Mouse (Mus musculus): ENCODE measurements around the gene Kcnc1. TPM values are rescaled to one million over a fixed set of nuclear protein-coding genes. Genes with fewer than 3 reads are reported as not detected.

The Kcnc1 gene
- total RNA-seq (2018; cell fraction: chromatin; rRNA removed) = not detected
- not detected for total RNA-seq (2018; cell fraction: cytosol; rRNA removed)
- total RNA-seq (2018; cell fraction: nucleus; rRNA removed) = not detected
- polyA plus RNA-seq (2018) = not detected in 3 replicates

GRCm38 (mm10) chr7:46396231-46396927 is at the start of gene Kcnc1:
Gene Kcnc1 (plus strand): TSS chr7:46396497.
- Histone ChIP-seq H3K79me2 (ENCODE audit: inconsistent target) (no peaks in the 10 kb centered on the region), H3K36me3 (ENCODE audit: inconsistent target) (no peaks in the 10 kb centered on the region), H3K4me3 (ENCODE audit: inconsistent target) (no peak within 1 kb of the TSS), H3K27ac (no peak within 1 kb of the TSS)
- 2% methylated on average over 68 of the region's 93 CpGs for WGBS (ENCODE audit: missing documents)

GRCm38 (mm10) chr7:46347692-46348091 is 48.6 kb upstream of the Kcnc1 start:
- H3K36me3 ChIP-seq (ENCODE audit: inconsistent target) = no peaks in the 10 kb centered on the region
- no peak overlapping the region for H3K4me3 ChIP-seq (ENCODE audit: inconsistent target)
- WGBS (ENCODE audit: missing documents) = 59% methylated on average over 4 of the region's 4 CpGs
- no peaks in the 10 kb centered on the region for H3K79me2 ChIP-seq (ENCODE audit: inconsistent target)
- no peak overlapping the region for H3K27ac ChIP-seq

- Histone ChIP-seq H3K4me3 (ENCODE audit: inconsistent target) (no peak overlapping the region), H3K27ac (no peak overlapping the region), H3K79me2 (ENCODE audit: inconsistent target) (no peaks in the 10 kb centered on the region), H3K36me3 (ENCODE audit: inconsistent target) (no peaks in the 10 kb centered on the region)
- WGBS (ENCODE audit: missing documents) = 14% methylated on average over 36 of the region's 36 CpGs
Measured at GRCm38 (mm10) chr7:46348813-46349212, 47.5 kb upstream of the Kcnc1 start.

- no peaks in the 10 kb centered on the region for H3K36me3 ChIP-seq (ENCODE audit: inconsistent target)
- 59% methylated on average over 8 of the region's 9 CpGs for WGBS (ENCODE audit: missing documents)
- no peaks in the 10 kb centered on the region for H3K79me2 ChIP-seq (ENCODE audit: inconsistent target)
- H3K27ac ChIP-seq = no peak overlapping the region
- H3K4me3 ChIP-seq (ENCODE audit: inconsistent target) = no peak overlapping the region
Measured at GRCm38 (mm10) chr7:46350119-46350702, 46.1 kb upstream of the Kcnc1 start.

- Histone ChIP-seq H3K27ac (no peak overlapping the region), H3K4me3 (ENCODE audit: inconsistent target) (no peak overlapping the region), H3K79me2 (ENCODE audit: inconsistent target) (no peaks in the 10 kb centered on the region), H3K36me3 (ENCODE audit: inconsistent target) (no peaks in the 10 kb centered on the region)
- WGBS (ENCODE audit: missing documents) = 71% methylated on average over 2 of the region's 2 CpGs
Measured at GRCm38 (mm10) chr7:46352748-46353147, 43.5 kb upstream of the Kcnc1 start.

- H3K36me3 ChIP-seq (ENCODE audit: inconsistent target) = no peaks in the 10 kb centered on the region
- WGBS (ENCODE audit: missing documents) = 64% methylated on average over 8 of the region's 8 CpGs
- no peaks in the 10 kb centered on the region for H3K79me2 ChIP-seq (ENCODE audit: inconsistent target)
- H3K27ac ChIP-seq = no peak overlapping the region
- H3K4me3 ChIP-seq (ENCODE audit: inconsistent target) = no peak overlapping the region
Measured at GRCm38 (mm10) chr7:46353216-46353615, 43.1 kb upstream of the Kcnc1 start.

- no peak overlapping the region for H3K27ac ChIP-seq
- H3K36me3 ChIP-seq (ENCODE audit: inconsistent target) = no peaks in the 10 kb centered on the region
- H3K79me2 ChIP-seq (ENCODE audit: inconsistent target) = no peaks in the 10 kb centered on the region
- H3K4me3 ChIP-seq (ENCODE audit: inconsistent target) = no peak overlapping the region
- 19% methylated on average over 4 of the region's 4 CpGs for WGBS (ENCODE audit: missing documents)
Measured at GRCm38 (mm10) chr7:46353875-46354274, 42.4 kb upstream of the Kcnc1 start.

GRCm38 (mm10) chr7:46361776-46362175 is 34.5 kb upstream of the Kcnc1 start:
- H3K4me3 ChIP-seq (ENCODE audit: inconsistent target) = no peak overlapping the region
- H3K79me2 ChIP-seq (ENCODE audit: inconsistent target) = no peaks in the 10 kb centered on the region
- H3K36me3 ChIP-seq (ENCODE audit: inconsistent target) = no peaks in the 10 kb centered on the region
- no peak overlapping the region for H3K27ac ChIP-seq

- H3K79me2 ChIP-seq (ENCODE audit: inconsistent target) = no peaks in the 10 kb centered on the region
- WGBS (ENCODE audit: missing documents) = 82% methylated on average over 5 of the region's 5 CpGs
- no peak overlapping the region for H3K4me3 ChIP-seq (ENCODE audit: inconsistent target)
- no peaks in the 10 kb centered on the region for H3K36me3 ChIP-seq (ENCODE audit: inconsistent target)
- H3K27ac ChIP-seq = no peak overlapping the region
Measured at GRCm38 (mm10) chr7:46364154-46364553, 32.1 kb upstream of the Kcnc1 start.

GRCm38 (mm10) chr7:46365810-46366209 is 30.5 kb upstream of the Kcnc1 start:
- Histone ChIP-seq H3K27ac (no peak overlapping the region), H3K4me3 (ENCODE audit: inconsistent target) (no peak overlapping the region), H3K36me3 (ENCODE audit: inconsistent target) (no peaks in the 10 kb centered on the region), H3K79me2 (ENCODE audit: inconsistent target) (no peaks in the 10 kb centered on the region)
- 92% methylated on average over 1 of the region's 1 CpGs for WGBS (ENCODE audit: missing documents)

- 83% methylated on average over 4 of the region's 4 CpGs for WGBS (ENCODE audit: missing documents)
- Histone ChIP-seq H3K27ac (no peak overlapping the region), H3K4me3 (ENCODE audit: inconsistent target) (no peak overlapping the region), H3K36me3 (ENCODE audit: inconsistent target) (no peaks in the 10 kb centered on the region), H3K79me2 (ENCODE audit: inconsistent target) (no peaks in the 10 kb centered on the region)
Measured at GRCm38 (mm10) chr7:46371104-46371503, 25.2 kb upstream of the Kcnc1 start.

- 9% methylated on average over 41 of the region's 44 CpGs for WGBS (ENCODE audit: missing documents)
- H3K27ac ChIP-seq = no peak within 1 kb of the TSS
- H3K4me3 ChIP-seq (ENCODE audit: inconsistent target) = no peak within 1 kb of the TSS
- no peaks in the 10 kb centered on the region for H3K36me3 ChIP-seq (ENCODE audit: inconsistent target)
- H3K79me2 ChIP-seq (ENCODE audit: inconsistent target) = no peaks in the 10 kb centered on the region
Measured at GRCm38 (mm10) chr7:46376172-46377007, 19.9 kb upstream of the Kcnc1 start, which contains the start of gene Myod1. Gene Myod1 (plus strand): TSS chr7:46376474.

- H3K27ac ChIP-seq = no peak overlapping the region
- WGBS (ENCODE audit: missing documents) = 5% methylated on average over 33 of the region's 33 CpGs
- no peaks in the 10 kb centered on the region for H3K79me2 ChIP-seq (ENCODE audit: inconsistent target)
- no peak overlapping the region for H3K4me3 ChIP-seq (ENCODE audit: inconsistent target)
- no peaks in the 10 kb centered on the region for H3K36me3 ChIP-seq (ENCODE audit: inconsistent target)
Measured at GRCm38 (mm10) chr7:46377008-46377346, 19.3 kb upstream of the Kcnc1 start.

GRCm38 (mm10) chr7:46378123-46378522 is 18.2 kb upstream of the Kcnc1 start:
- Histone ChIP-seq H3K27ac (no peak overlapping the region), H3K79me2 (ENCODE audit: inconsistent target) (no peaks in the 10 kb centered on the region), H3K36me3 (ENCODE audit: inconsistent target) (no peaks in the 10 kb centered on the region), H3K4me3 (ENCODE audit: inconsistent target) (no peak overlapping the region)
- WGBS (ENCODE audit: missing documents) = 10% methylated on average over 22 of the region's 22 CpGs

GRCm38 (mm10) chr7:46378983-46379382 is 17.3 kb upstream of the Kcnc1 start:
- Histone ChIP-seq H3K36me3 (ENCODE audit: inconsistent target) (no peaks in the 10 kb centered on the region), H3K27ac (no peak overlapping the region), H3K4me3 (ENCODE audit: inconsistent target) (no peak overlapping the region), H3K79me2 (ENCODE audit: inconsistent target) (no peaks in the 10 kb centered on the region)
- 10% methylated on average over 16 of the region's 16 CpGs for WGBS (ENCODE audit: missing documents)
